Mouse (Mus musculus): ENCODE measurements around the gene Gdpd1. TPM values are rescaled to one million over a fixed set of nuclear protein-coding genes. Genes with fewer than 3 reads are reported as not detected.

The Gdpd1 gene
- polyA plus RNA-seq, 1 experiment from 2014 or later: 126 TPM

- peaks cover 35% of the 10 kb centered on the region for H3K4me1 ChIP-seq
- no peak overlapping the region for H3K27ac ChIP-seq
- WGBS: 43% methylated on average over 10 of the region's 10 CpGs
- ATAC-seq (ENCODE audit: low FRiP score): no peak
- no peak overlapping the region for H3K4me3 ChIP-seq
- H3K36me3 ChIP-seq: no peaks in the 10 kb centered on the region
- no peak overlapping the region for H3K9ac ChIP-seq
- no peaks in the 10 kb centered on the region; the same call in 1 of the 2 replicates for H3K27me3 ChIP-seq
- H3K9me3 ChIP-seq (replicated peaks): no peaks in the 10 kb centered on the region
- H3K4me2 ChIP-seq (replicated peaks): no peak overlapping the region
Measured at GRCm38 (mm10) chr11:86994791-86995624, 78.9 kb downstream of the Gdpd1 start.

GRCm38 (mm10) chr11:86994330-86994729 is 79.5 kb downstream of the Gdpd1 start:
- Histone ChIP-seq H3K4me2 (replicated peaks) (peak overlapping the region; percentile 89), H3K36me3 (no peaks in the 10 kb centered on the region), H3K27ac (0 out of 2 replicates have a peak overlapping the region, but pooled peaks have one; percentile 91), H3K9me3 (replicated peaks) (no peaks in the 10 kb centered on the region), H3K4me1 (peaks cover 42% of the 10 kb centered on the region), H3K4me3 (peak overlapping the region; percentile 77), H3K9ac (no peak overlapping the region; the same call in 1 of the 2 replicates), H3K27me3 (no peaks in the 10 kb centered on the region; the same call in 1 of the 2 replicates)
- WGBS: 6% methylated on average over 5 of the region's 6 CpGs
- ATAC-seq (ENCODE audit: low FRiP score): no peak

- no peaks in the 10 kb centered on the region; the same call in 1 of the 2 replicates for H3K27me3 ChIP-seq
- peak within 1 kb of the TSS; percentile 89 for H3K4me2 ChIP-seq (replicated peaks)
- WGBS: under 1% methylated on average over 95 of the region's 96 CpGs
- ATAC-seq (ENCODE audit: low FRiP score): peak; percentile 99
- peak within 1 kb of the TSS; percentile 91 for H3K27ac ChIP-seq
- no peaks in the 10 kb centered on the region for H3K36me3 ChIP-seq
- H3K4me1 ChIP-seq: peaks cover 44% of the 10 kb centered on the region
- peak within 1 kb of the TSS; percentile 79 for H3K9ac ChIP-seq
- no peaks in the 10 kb centered on the region for H3K9me3 ChIP-seq (replicated peaks)
- peak within 1 kb of the TSS; percentile 77 for H3K4me3 ChIP-seq
Measured at GRCm38 (mm10) chr11:86993041-86994037, 80.5 kb downstream of the Gdpd1 start, which contains the start of gene Ypel2. Ypel2 (minus strand) TSS chr11:86993707.

- peak overlapping the region; percentile 79 for H3K9ac ChIP-seq
- H3K4me3 ChIP-seq: peak overlapping the region; percentile 77
- H3K36me3 ChIP-seq: no peaks in the 10 kb centered on the region
- H3K9me3 ChIP-seq (replicated peaks): no peaks in the 10 kb centered on the region
- peak overlapping the region; percentile 89 for H3K4me2 ChIP-seq (replicated peaks)
- WGBS: 1% methylated on average over 13 of the region's 13 CpGs
- no peaks in the 10 kb centered on the region; the same call in 1 of the 2 replicates for H3K27me3 ChIP-seq
- peaks cover 50% of the 10 kb centered on the region for H3K4me1 ChIP-seq
- H3K27ac ChIP-seq: peak overlapping the region; percentile 91; the same call in 1 of the 2 replicates
- ATAC-seq (ENCODE audit: low FRiP score): no peak
Measured at GRCm38 (mm10) chr11:86992461-86992988, 81.3 kb downstream of the Gdpd1 start.

- 91% methylated on average over 4 of the region's 4 CpGs for WGBS
- H3K9ac ChIP-seq: no peak overlapping the region
- H3K4me1 ChIP-seq: peaks cover 54% of the 10 kb centered on the region
Measured at GRCm38 (mm10) chr11:86991241-86991640, 82.6 kb downstream of the Gdpd1 start.

GRCm38 (mm10) chr11:86990309-86990708 is 83.6 kb downstream of the Gdpd1 start:
- peaks cover 51% of the 10 kb centered on the region for H3K4me1 ChIP-seq
- no peak overlapping the region for H3K4me3 ChIP-seq
- no peaks in the 10 kb centered on the region; the same call in 1 of the 2 replicates for H3K27me3 ChIP-seq
- no peak overlapping the region for H3K9ac ChIP-seq
- no peaks in the 10 kb centered on the region for H3K9me3 ChIP-seq (replicated peaks)
- peak overlapping the region; percentile 70 for H3K27ac ChIP-seq
- no peak for ATAC-seq (ENCODE audit: low FRiP score)
- H3K36me3 ChIP-seq: no peaks in the 10 kb centered on the region
- peak overlapping the region; percentile 20 for H3K4me2 ChIP-seq (replicated peaks)
- 38% methylated on average over 3 of the region's 3 CpGs for WGBS

More at GRCm38 (mm10) chr11:86991241-86991640, 82.6 kb downstream of the Gdpd1 start:
- peak overlapping the region; percentile 89 for H3K4me2 ChIP-seq (replicated peaks)
- ATAC-seq (ENCODE audit: low FRiP score): no peak
- no peak overlapping the region for H3K27ac ChIP-seq
- H3K27me3 ChIP-seq: no peaks in the 10 kb centered on the region; the same call in 1 of the 2 replicates
- H3K36me3 ChIP-seq: no peaks in the 10 kb centered on the region
- no peaks in the 10 kb centered on the region for H3K9me3 ChIP-seq (replicated peaks)
- no peak overlapping the region for H3K4me3 ChIP-seq

- Histone ChIP-seq H3K4me2 (replicated peaks) (no peak overlapping the region), H3K9me3 (replicated peaks) (no peaks in the 10 kb centered on the region), H3K9ac (no peak overlapping the region), H3K27me3 (no peaks in the 10 kb centered on the region), H3K4me1 (peaks cover 33% of the 10 kb centered on the region), H3K36me3 (no peaks in the 10 kb centered on the region), H3K27ac (no peak overlapping the region), H3K4me3 (no peak overlapping the region)
- no peak for ATAC-seq (ENCODE audit: low FRiP score)
- WGBS: 72% methylated on average over 3 of the region's 3 CpGs
Measured at GRCm38 (mm10) chr11:86984990-86985389, 88.9 kb downstream of the Gdpd1 start.

MicroRNAs encoded within 50 kb of the gene (microRNA counts, 519-probe panel; counts per million panel counts)
- microRNA mmu-miR-301a: 6,311 counts per million, percentile 97 among the panel's probes with 10 or more counts

Small RNAs within 50 kb of the gene (microRNA-seq; reads per million reads assigned to microRNA genes)
- gene Mir301: 3,147 reads per million, percentile 86 among the genes with 10 or more reads in this experiment

Other genes starting within 250 kb of the Gdpd1 start
- gene Ypel2, start 80.4 kb downstream of the Gdpd1 start, polyA plus RNA-seq (2016; fragmentation: Nextera tagmentation; extraction: Ambion mirVana): 9.6 TPM in 2 replicates
- 24.2 and 26.0 TPM in 2 replicates for gene Smg8, start 12.7 kb upstream of the Gdpd1 start, polyA plus RNA-seq (2016; fragmentation: Nextera tagmentation; extraction: Ambion mirVana)
- 8.6 and 8.8 TPM in 2 replicates for gene Prr11, start 34.6 kb upstream of the Gdpd1 start, polyA plus RNA-seq (2016; fragmentation: Nextera tagmentation; extraction: Ambion mirVana)
- 80.6 and 81.7 TPM in 2 replicates for gene Ska2, start 35.2 kb upstream of the Gdpd1 start, polyA plus RNA-seq (2016; fragmentation: Nextera tagmentation; extraction: Ambion mirVana)
- 81.8 and 89.9 TPM in 2 replicates for gene Trim37, start 53.0 kb upstream of the Gdpd1 start, polyA plus RNA-seq (2016; fragmentation: Nextera tagmentation; extraction: Ambion mirVana)